Mouse (Mus musculus): Measurements from ENCODE around the gene BC005537.

Gene BC005537

GRCm38 (mm10) chr13:24849318-24849717 lies 47.9 kb downstream of the BC005537 start:
- DNase-seq = no peak

DNA sequence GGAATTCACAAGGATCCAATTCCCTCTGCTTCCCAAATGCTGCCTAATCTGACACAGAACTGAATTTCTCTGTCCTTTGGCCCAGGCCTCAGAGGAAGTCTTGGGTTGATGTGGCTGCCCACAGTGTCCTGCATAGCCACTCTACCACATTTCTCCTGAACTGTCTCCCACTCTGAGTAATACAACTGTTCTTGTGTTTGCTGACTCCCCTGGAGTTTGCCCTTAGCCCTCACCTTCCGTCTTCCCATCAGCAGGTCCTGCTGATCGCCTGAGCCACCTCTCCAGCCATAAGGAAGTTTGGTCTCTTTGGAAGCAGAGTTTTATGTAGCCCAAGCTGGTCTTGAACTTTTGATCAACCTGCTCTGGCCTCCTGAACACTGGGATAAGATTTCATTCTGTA lies 50.5 kb downstream of the BC005537 start:
- no peak for DNase-seq

DNA sequence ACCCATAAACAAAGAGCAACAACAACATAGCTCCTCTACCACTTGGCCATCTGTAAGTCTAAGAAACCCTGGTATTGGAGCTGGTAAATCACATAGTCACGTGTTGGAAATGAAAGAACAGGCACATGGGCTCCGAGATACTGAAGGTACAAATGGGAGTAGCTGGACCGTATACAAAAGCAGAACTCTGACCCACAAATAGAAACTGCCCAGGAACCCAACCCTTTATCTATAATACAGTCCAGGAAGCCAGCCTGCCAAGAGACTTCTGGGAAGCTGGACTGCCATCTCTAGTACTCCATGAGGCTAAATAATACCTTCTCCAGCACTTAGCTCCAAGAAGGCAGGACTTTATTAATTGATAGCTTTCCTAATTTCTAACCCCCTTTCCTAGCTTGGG lies 51.1 kb downstream of the BC005537 start:
- no peak for DNase-seq

DNA sequence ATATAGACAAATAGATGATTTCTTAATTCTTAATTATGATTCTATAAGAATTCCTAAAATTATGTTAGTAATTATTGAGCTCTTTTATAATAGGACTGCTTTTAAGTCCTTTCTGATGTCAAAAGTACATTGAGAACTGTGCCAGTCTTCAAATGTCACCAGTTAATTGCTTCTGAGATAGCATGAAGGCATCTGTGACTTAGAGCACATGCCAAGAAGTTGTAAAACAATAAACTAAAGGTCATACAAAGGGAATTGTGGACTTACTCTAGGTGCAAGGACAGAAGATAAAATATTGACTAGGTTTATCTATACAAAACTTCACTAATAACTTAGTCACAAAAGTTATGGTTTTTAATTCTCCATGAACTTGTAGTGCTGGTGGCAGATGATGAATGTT lies 57.7 kb downstream of the BC005537 start:
- no peak for DNase-seq

- DNase-seq = no peak
Measured at GRCm38 (mm10) chr13:24861084-24861483, 59.6 kb downstream of the BC005537 start.

DNA sequence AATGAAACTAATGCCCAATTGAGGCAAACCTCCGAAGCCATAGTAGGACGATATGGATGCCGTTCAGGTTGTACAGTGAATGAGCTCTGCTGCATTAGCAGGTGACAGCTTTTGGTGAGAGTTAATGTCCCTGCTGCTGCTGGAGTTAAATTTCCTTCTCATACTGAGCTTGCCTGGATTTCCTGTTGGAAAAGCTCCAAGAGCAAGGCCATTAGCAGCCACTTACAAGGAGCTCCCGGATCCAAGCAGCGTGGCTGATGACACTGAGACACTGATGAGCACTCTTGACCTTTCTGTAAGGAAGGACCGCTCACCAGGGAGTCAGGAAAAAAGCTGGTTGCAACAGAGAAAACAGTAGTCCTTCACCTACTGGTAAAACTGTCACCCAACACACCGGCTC lies 60.6 kb downstream of the BC005537 start:
- DNase-seq = no peak

GRCm38 (mm10) chr13:24862520-24862919 lies 61.1 kb downstream of the BC005537 start:
- DNase-seq = peak; percentile 72
